Mouse (Mus musculus): ENCODE results near the gene Lpo.

The Lpo gene

DNA sequence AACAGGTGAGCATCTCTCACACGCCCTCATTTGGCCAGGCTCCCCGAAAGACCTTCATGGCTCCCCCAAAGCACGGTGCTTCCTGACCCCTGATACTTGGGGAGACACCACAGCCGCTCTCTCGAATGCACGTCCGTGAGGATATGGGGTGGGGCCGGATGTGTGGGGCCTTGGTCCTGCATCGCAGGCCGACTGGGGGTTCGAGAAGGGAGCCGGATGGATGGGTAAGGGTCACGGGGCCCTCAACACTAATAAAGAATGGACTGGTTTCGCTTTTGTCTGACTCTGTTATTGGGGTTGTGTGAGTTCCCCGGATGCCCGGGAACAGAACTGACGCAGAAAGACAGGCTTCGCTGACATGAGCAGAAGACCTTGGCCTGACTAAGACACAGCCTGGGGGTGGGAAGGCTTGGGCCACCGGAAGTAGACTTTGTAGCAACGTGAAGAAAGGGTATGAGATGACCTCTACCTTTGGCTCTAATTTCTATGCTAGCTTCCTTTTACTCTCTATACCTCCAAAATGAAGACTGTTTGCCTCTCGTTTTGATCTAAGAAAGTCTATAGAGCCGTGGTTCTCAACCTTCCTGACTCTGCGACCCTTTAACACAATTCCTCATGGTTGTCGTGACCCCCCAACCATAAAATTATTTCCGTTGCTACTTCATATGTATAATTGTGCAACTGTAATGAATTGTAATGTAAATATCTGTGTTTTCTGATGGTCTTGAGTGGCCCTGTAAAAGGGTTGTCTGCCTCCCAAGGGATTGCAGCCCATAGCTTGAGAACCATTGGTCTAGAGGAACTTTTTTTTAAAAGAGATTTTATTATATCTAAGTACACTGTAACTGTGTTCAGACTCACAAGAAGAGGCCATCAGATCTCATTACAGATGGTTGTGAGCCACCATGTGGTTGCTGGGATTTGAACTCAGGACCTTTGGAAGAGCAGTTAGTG, 70.8 kb downstream of the Lpo start:
- no peak for DNase-seq
